In the genomic region with DNA sequence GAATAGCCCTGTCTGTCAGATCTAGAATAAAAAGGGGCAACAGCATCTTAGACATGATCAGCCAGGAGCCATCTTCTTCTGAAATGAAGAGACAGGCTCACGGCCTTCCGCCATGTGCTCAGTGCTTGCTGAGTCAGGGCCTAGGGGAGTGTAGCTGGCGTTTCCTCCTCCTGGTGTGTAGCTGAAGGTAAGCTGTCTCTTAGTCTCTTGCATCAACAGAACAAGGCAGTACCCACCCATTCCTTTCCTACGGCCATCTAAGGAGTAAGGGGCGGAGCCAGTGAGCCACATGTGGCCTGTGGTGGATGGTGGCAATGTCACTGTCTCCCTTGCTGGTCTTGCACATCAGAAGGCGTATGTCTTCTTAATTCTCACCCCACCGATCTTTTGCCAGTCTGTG, we compare ENCODE assay signal across 1 mouse cellular context.
TF ChIP-seq lines count a peak whose summit lies in the region.

No protein-coding gene starts in this region.

TF ChIP-seq in CH12.LX, 34 proteins besides CTCF, POLR2A, EP300 and RAD21 (continued from another document):
- TF ChIP-seq SIN3A (IDR thresholded peaks at IDR 0.05; ENCODE audit: low read length) (no peak), HCFC1 (IDR thresholded peaks at IDR 0.05; ENCODE audit: low read depth, low read length) (no peak), MAX (IDR thresholded peaks at IDR 0.05; ENCODE audit: low read length) (no peak), UBTF (IDR thresholded peaks at IDR 0.05; ENCODE audit: low read depth, low read length) (no peak), MAFK (IDR thresholded peaks at IDR 0.05; ENCODE audit: insufficient replicate concordance, low read length) (no peak), KAT2A (IDR thresholded peaks at IDR 0.05; ENCODE audit: insufficient replicate concordance, low read length) (no peak), JUND (conservative IDR thresholded peaks at IDR 0.05; ENCODE audit: low read depth, low read length) (no peak), IRF4 (IDR thresholded peaks at IDR 0.05; ENCODE audit: low read depth, low read length) (no peak), BHLHE40 (IDR thresholded peaks at IDR 0.05; ENCODE audit: low read depth, low read length) (no peak), ELF1 (IDR thresholded peaks at IDR 0.05; ENCODE audit: low read depth, low read length) (no peak), USF2 (conservative IDR thresholded peaks at IDR 0.05; ENCODE audit: low read depth, low read length) (no peak), ETS1 (conservative IDR thresholded peaks at IDR 0.05; ENCODE audit: low read depth, low read length) (no peak), MEF2A (IDR thresholded peaks at IDR 0.05; ENCODE audit: borderline replicate concordance, low read depth, low read length) (no peak), GABPA (IDR thresholded peaks at IDR 0.05; ENCODE audit: insufficient replicate concordance, low read depth, low read length) (no peak)
